Mouse (Mus musculus): Measurements from ENCODE around the gene Tgm6.

DNA sequence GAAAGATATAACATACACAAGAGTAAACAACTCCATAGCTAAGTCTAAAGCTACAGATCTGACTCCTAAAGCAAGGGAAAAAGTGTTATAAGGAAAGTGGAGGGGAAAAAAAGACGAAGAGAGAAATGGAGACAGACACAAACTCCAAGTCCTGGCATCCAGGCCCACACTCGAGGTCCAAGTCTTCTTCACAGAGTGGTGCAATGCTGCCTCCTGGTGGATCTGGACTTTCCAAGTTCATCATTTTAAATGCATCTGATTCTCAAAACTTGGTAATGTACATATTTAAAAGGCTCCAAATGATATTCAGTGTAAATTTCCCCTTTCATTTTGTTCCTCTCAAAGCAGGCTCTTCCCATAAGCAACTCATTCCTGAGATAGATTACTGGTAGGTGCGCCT is 55.6 kb downstream of the Tgm6 start:
- no peak for TF ChIP-seq CTCF (IDR thresholded peaks at IDR 0.05; ENCODE audit: insufficient read depth, low read depth, low read length)
- TF ChIP-seq POLR2A (IDR thresholded peaks at IDR 0.05; ENCODE audit: insufficient read depth, low read depth, low read length) = no peak

Data from olfactory bulb, adult 2 months (tissue).